Mouse (Mus musculus): ENCODE data around the gene Rdh13.

Rdh13 gene

DNA sequence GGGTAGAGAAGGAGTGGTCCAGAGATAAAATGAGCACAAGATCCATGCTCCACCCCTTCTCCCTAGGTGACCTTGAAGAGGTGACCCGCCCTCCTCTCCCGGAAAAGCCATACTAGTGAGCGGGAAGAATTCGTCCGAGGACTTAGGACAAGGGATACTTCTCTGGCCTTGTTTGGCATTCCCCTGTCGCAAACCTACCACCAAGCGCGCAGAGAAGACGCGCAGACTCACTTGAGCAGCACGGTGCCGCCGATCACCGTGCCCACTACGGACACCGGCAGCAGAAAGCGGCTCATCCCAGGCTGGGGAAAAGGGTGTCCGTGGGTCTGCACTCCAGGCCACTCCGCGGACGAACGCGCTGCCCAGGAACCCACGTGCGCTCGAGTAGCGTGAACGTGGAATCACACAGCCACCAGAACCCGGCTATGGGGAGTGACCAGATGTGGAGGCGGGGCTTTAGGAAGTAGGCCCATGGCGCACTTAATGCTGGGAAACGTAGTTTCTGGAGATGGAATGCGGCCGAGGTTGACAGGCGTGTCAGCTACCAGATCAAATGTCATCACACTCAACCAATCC lies at the start of gene Rdh13:
Gene Rdh13, minus strand, starts transcription at position 434 of the 576 bp plus-strand sequence.
- peak; percentile 97 for DNase-seq

DNA sequence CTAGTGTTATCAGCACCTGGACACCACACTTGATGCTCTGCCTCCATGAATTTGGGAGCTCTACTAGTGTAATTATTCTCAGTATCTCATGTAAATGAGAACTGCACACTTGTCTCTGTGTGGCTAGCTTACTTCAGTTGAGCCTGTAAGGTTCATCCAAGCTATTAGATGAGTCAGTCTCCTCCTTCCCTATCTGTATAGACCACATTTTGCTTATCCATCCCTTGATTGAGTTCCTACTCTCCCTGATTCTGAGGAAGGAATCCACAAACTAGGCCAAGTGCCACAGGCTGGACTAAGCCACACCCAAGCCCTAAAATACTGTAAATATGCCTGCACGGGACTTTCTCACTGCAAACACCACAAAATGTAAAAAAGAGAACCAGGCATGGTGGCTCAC lies 48.5 kb upstream of the Rdh13 start:
- no peak for DNase-seq

DNA sequence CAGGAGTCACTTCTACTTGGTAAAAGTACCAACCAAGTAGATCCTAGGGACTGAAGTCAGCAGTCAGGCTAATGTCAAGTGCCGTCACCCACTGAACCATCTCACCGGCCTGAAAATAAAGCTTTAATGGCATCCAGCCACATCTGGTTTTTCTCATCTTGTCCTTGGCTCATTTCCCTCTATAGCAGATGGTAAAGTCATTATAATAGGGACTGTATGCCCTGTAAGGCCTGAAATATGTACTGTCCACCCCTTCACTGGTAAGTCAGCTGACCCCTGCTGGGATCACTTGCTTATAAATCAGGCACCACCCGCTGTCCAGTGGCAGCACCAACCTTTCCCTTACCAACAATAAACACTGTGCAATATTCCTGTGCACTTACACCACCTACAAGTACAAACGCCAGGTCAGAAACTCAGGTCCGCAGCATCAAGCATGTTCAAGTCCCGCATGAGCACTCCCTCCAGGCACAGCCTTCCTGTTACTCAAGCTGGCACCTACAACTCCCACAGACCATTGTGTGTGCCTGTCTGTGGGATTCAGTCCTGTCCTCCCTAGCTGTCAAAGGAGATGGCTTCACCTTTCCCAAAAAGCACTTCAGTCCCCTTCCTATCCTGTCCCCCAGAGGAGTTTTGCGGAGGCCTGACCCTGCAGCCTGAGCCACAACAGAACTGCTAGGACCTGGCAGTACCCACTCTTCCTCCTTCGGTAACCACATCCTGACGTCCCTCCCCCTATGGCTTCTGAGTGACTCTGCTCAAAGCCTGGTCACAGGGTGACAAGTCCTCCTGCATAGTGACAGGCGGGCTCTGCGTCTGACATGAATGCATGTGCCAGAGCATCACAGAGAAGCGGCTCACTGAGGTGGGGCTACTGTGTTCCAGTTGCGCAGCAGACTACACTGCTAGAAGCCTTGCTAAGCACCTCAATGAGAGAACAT lies 47.1 kb upstream of the Rdh13 start:
- peak; percentile 44 for DNase-seq

DNA sequence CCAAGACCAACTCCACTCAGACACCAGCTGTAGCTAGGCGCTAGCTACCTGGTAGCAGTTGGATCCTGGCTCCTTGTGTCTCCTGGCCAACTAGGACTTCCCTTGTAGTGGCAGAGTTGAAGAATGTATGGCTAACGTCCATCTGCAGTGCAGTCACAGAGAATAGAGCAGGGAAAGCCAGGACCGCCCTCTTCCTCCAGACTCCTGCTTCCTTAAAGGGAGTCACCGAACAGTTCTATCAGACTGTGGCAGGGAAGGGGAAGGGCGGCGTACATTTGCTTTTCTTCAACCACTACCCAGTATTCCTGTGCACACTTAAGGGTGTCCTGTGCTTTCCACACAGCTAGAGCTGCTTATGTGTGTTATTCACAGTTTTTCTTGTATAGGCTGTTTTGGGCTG lies 45.9 kb upstream of the Rdh13 start:
- DNase-seq, result peak; percentile 76

DNA sequence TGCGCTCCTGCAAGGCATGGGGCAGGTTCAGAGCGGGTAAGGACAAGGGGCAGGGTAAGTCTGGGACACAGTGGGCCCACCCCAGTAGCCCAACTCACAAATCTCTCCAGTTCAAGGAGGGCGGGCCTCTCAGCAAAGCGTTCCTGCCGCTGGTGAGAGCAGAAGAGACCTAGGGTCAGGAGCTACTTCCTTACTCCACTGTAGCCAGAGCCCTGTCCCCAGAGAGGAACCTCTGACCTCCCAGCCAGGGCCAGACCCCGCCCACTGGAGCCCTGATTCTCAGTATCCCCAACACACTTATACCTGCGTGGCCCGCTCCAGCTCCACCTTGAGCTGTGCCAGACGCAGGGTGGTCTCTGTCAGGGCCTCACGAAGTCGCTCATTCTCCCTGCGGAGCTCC lies 36.8 kb upstream of the Rdh13 start:
- DNase-seq, result no peak

DNA sequence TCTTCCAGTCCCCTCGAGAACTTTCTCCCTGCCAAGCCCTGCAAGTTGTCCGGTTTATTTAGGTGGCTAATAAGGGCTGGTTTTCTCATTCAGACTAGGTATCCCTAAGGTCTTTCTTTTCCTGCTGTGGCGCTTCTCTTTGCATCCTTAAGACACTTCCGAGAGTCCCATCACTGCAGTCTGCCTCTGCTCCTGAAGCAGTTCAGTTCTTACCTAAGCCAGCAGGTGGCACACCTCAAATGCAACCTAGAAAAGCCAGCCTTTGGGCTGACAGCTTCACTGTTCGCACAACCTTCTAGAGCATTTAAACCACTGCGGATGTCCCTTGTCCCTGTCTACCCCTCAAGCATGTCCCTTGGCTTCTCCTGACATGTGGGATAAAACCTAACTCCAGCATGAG lies 34.2 kb upstream of the Rdh13 start:
- peak; percentile 61 for DNase-seq

DNA sequence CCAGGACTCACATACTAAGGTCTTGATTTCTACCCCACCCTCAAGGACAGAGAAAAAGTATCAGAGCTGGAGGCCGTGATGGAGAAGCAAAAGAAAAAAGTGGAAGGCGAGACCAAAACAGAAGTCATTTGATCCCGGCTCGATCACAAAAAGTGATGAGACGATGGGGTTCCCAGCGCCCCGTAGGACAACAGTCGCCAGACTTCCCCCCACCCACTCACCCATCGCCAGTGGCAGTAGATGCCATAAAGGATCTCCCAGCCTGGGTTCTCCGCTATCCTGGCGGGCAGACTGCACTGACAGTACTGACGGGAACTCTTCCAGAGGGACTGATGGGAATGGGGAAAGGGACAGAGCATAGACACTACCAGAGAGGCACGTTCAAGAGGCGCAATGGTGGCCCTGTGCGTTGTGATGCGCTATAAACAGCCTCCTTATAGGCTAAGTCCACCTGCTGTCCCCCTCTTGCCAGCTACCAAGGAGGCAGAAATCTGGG lies 33.4 kb upstream of the Rdh13 start:
- no peak for DNase-seq

DNA sequence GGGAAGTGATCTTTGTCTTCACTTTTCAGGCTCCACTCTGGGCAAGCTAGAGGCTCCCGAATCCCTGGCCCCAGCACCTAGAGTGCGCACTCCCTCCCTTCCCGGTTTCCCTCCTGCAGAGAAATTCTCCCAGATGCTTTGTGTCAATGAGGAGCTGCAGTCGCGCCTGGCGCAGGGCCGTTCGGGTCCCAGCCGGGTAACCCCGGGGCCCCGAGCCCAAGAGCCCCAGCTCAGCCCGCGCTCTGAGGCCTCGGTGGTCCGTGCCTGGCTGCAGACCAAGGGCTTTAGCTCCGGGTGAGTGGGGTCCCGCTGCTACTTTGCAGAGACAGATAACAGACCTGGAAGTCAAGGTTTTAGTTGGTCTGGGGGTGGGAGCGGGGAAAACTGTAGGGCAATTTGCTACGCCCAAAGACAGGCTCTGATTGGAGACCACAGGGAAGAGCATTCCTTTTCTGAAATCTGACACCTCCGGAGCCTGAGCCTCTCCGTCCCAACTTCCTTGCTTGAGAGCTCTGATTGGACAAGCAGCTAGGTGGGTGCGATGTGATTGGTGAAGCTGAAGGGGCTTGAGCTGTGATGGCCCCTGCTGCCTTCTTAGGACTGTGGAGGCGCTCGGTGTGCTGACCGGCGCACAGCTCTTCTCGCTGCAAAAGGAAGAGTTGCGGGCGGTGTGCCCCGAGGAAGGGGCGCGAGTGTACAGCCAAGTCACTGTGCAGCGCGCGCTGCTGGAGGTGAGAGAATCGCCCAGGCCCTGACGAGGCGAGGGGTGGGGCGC lies 32.8 kb upstream of the Rdh13 start:
- DNase-seq, result peak; percentile 87

DNA sequence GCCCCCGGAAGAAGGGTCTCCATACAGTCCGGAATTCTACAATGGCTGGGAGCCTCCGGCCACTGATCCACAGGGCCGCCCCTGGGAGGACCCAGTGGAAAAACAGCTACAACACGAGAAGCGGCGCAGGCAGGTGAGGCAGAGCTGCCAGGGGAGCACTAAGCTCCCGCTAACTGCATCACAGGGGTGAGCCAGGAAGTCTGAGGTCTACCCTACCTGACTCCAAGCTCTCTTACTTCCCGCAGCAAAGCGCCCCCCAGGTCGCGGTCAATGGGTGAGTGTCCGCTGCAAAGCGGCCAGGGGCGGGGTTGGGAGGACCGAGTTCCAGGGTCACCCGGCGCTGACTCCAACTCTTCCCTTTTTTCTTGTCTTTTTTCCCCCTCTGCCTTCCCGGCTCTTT lies 28.5 kb upstream of the Rdh13 start:
- DNase-seq, result no peak

DNA sequence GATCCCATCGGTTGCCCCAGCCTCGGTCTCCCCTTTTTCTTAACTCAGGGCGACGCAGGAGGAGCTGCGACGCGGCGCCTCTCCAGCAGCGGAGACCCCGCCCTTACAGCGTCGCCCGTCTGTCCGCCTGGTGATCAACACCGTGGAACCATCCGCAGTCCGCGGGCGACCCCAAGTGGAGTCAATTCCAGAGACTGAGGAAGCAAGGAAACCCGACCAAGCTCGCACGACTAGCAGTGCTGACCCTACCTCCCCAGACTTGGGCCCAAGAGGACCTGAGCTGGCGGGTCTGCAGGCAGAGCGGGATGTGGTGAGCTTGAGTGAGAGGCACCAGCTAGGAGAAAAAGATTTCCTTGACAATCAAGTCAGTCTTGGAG lies 25.7 kb upstream of the Rdh13 start:
- DNase-seq, result peak; percentile 91

DNA sequence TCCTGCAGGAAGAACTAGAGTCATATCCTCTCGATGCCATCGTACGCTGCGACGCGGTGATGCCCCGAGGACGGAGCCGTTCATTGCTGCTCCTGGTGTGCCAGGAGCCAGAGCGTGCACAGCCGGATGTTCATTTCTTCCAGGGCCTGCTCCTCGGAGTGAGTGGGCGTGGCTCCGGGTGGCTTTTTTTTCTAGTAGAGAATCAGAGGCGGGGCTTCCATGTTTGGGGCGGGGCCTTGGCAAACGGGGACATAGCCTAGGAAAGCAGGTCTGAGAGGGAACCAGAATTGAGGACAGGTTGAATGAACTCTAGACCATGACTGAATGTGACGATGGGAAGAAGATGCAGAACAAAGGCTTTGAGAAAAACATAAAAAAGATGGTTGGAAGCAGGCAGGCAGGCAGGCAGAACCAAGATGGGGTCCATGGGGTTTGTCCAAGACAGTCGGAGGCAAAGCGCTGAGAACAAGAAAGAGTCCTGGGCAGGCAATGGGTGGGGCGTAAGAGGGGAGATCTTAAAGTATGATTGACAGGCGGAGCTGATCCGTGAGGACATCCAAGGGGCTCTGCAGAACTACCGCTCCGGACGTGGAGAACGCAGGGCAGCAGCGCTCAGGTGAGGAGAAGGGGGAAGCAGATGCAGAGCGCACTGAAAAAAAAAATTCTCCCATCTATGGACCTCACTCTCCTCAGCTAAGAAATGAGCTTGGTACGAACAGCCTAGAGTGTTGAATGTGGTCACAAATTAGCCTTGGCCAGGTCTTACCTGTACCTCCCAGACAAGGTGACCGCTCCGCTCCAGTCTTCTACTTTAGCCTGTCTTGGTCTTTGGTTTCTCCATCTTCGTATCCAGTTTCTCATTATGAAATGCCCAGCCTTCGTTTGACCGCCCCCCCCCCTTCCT lies 25.1 kb upstream of the Rdh13 start:
- peak; percentile 86 for DNase-seq

DNA sequence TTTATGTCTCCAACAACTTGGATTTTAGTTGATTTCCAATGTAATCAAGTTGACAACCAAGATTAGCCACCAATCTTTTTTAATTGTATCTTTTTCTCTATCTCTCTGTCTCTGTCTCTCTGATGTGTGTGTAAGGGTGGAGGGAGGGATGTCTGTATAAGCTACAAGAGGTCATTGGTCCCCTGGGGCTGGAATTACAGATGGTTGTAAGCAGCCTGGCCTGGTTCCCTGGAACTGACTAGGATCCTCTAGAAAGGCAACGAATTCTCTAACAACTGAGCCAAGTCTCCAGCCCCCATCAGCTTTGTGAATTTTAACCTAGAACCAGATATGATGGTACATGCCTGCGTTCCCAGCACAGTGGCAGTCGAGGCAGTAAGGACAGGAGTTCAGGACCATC lies 22.4 kb upstream of the Rdh13 start:
- DNase-seq, result no peak

DNA sequence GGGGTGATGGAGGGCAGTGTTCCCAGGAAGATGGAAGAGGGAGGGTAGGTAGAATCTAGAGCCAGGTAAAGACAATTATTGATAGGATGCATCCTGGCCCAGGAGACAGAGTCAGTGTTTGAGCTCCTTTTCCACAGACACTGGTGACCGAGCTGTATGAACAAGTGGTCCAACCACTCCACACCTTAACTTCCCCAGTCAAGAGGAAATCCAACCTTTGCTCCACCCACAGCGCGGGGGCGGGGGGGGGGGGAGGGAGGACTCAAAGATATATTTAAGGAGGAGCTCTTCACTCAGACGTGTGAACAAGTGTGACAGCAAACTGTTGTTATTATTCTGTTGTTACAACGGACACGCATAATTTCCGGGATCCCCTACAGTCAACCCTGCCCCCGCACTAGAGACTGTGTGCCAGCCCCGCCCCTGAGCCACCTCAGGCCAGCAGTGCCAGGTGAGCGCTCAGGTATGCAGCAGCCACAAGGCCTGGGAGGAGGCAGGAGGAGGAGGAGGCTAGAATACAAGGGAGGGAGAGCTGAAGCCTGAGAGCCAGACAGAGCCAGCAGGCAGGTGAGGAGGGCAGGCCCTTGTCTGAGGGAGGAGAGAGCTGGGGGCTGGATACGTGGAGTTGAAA lies 18.9 kb upstream of the Rdh13 start:
- peak; percentile 91 for DNase-seq

DNA sequence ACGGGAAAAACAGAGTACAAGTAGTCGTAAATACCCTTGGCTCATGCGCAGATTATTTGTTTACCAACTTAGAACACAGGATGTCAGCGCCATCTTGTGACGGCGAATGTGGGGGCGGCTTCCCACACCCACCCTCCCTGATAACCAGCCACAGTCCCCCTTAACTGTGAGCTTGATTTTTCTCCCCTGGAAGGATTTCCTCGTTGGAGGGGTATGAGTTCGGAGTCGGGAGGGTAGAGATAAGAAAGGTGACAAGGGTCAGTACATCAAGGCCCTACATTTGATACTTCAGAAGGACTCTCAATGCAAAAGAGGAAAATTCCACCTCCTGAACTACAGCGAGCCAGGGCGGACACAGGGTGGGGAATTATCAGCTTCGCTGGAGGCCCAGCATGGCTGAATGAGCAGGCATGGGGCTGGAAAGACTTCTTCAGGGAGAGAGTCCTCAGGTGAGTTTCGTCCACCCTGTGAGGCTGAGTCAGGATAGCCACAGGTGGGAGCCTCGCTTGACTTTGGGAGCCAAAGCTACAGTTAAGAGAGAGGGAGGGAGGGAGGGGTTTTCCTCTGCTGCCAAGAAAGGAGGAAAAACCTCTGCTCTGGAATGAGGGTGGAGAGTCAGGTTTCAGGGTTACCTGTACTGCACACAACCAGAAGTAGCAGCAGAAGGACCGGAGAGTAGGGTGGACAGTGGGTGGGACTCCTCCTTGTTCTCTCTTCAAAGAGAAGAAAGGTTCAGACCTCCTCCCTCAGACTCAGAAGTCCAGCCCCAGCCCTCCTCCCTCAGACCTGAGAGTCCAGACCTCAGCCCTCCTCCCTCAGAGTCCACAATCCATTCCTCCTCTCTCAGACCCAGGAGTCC lies 15.4 kb upstream of the Rdh13 start, which contains the start of gene Eps8l1:
Gene Eps8l1, plus strand, starts transcription at position 99 of the 859 bp plus-strand sequence.
- peak; percentile 79 for DNase-seq

DNA sequence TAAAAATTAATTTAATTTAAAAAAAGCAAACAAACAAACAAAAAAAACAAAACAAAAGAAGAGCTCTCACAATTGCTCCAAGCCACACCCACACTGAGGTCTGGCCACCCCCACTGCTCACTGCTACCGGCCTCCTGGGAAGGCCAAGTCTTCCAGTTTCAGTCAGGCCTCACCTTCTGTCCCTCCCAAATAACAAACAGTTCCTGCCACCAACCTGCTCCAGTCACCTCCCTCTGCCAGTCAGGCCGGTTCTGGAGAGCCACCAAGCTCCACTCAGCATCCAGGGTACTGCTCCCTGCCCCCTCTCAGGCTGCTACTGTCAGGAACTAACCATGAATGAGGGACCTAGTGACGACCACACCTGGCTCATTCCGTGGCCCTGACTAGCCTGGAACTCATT lies 7.2 kb upstream of the Rdh13 start:
- DNase-seq, result peak; percentile 84

DNA sequence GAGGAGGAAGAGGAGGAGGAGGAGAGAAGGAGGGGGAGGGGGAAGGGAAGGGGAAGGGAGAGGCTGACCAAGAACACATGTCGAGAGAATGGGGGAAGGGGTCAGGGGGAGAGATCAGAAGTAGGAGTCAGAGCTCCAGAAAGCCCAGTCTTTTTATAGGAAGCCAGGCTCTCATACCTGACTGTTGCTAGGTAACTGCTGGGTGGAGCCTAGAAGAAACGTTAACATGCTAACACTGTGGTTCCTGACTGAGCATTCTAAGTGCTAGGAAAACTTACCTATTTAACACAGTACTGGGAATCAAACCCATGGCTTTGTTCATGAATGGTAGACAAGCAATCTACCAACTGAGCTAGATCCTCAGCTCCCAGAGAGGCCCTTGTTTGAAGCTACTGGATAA lies 3.8 kb upstream of the Rdh13 start:
- peak; percentile 70 for DNase-seq

DNA sequence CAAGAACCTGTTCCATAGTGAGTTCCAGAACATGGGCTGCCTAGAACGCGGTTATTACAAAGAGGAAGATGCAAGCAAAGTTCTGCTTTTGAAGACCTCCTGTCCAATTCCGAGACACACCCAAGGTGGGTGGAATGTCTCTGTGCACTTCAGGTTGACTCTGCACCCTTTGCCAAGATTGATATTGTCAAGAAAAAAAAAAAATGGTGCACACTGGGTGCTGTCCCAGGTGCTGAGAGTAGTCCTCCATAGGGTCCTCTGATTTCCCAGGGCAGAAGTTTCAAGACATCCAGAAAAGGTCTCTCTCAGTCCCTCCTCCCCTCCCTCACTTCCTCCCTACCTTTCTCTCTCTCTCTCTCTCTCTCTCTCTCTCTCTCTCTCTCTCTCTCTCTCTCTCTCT lies 3.0 kb upstream of the Rdh13 start:
- DNase-seq, result no peak

DNA sequence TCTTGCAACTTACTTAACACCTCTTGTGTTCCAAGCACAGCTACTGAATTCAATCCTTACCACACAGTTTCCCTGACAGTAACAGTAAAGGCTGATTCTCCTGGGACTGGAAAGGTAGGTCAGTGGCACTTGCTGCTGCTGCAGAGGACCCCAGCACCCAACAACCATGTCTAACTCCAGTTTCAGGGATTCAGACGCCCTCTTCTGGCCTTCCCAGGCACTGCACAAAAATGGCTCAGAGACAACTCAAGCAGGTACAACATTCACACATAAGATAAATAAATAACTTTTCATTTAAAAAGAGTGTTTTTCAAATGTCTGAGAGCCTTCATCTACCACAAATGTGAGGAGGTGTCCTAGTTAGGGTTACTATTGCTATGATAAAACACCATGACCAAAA lies 1.7 kb upstream of the Rdh13 start:
- peak; percentile 32 for DNase-seq

DNA sequence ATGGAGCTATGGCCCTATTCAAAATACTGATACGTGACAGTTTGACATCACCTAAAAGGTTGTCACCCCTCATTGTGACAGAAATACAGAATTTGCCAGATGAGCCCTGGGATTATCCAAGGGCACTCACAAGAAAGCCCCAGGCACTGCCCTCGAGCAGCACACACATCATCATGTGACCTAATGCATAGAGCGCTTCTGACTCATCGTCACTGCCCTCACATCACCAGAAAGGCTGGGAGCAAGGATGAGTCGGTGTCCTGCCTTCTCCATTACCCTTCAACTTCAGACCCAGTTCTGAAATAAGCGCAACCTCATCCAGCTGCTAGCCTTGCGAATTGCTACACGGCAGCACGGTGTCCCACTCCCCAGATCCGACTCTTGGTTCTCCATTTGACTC lies 4.9 kb downstream of the Rdh13 start:
- no peak for DNase-seq

DNA sequence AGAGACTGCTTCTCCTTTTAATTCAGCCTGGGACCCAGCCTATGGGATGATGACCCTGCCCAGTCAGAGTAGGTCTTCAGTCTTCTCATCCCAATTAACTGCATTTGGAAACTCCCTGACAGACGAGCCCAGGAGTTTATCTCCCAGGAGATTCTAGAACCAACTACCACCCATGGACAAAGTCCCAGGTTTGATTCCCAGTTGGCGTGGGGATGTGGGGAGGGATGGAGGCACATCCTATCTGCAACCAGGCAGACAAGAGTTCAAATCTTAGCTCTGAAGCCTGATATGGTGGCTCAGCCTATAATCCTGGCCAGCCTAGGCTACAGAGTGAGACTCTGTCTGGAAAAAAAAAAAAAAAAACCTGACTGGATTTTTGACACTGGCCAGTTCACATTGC lies 7.7 kb downstream of the Rdh13 start:
- no peak for DNase-seq

DNA sequence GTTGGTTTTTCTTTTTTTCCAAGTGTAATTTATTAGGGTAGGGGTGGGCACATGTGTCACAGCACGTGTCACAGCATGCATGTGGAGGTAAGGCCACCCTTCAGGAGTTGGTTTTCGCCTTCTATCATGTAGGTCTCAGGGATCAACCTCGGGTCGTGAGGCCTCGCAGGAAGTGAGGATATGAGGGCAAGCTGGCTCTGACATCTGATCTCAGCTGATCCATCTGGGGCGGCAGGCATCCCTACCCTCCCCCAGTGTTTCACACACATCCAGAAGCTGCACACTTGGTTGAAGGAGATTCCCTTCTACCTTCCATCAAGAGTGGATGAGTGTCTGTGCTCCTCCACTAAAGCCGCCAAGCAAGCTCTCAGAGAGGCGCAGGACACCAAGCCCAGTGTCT lies 13.4 kb downstream of the Rdh13 start:
- no peak for DNase-seq

All from lung, postnatal 36 days (tissue).